Mouse (Mus musculus) thymus, postnatal 0 days (tissue): ENCODE measurements at regions not wholly inside any gene's neighbourhood (a gene's known extent, or its start where the extent isn't known, plus 50 kb on each side); places are given as distances from the start of the nearest gene placed in this dataset.
"Not testable (repeated sequence)": the region's sequence is repeated elsewhere in the genome, so short reads cannot be mapped to it uniquely, and the experiment has no call there.

Experiments used
- DNase-seq: peaks from one replicate; pipeline ENCODE4 v3.0.0-alpha.2; 2015; ENCODE audit warnings: low spot score

DNA sequence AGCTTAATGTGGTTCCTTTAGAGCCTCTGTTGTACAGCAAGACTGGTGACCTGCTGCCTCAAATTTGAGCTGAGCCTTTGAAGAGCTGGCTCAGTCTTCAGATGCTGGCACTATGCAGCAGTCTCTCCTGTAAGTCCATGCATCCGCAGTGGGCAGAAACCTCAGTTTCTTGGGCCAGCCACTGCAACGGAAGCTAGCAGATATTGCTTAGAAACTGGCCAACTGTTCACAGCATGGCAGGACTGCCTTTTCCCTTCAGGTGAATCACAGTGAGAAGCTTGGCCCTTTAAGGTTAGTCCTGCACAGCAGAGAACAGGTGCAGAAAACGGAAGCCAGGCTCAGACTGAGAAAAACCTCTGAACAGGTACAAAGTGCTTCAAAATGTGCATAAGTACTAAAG lies 1976.8 kb upstream of the G6pd2 start:
- no peak for DNase-seq

DNA sequence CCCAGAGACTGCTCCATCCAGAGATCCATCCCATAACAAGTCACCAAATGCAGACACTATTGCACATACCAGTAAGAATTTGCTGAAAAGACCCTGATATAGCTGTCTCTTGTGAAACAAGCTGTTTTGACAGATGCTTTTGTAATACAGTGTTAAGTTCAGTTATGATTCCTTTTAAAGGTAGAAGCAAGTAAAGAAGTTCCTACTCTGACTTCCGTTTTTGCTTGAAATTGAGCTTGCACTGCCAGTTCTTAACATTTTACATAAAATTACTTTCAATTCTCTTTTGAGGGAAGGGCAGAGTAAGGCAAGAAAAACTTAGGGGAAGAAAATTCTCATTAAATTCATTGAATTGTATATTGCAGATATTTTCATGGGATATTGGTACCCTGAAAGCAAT lies 1962.9 kb upstream of the G6pd2 start:
- no peak for DNase-seq

- DNase-seq: no peak
Measured at GRCm38 (mm10) chr5:59847643-59848042, 1961.0 kb upstream of the G6pd2 start.

DNA sequence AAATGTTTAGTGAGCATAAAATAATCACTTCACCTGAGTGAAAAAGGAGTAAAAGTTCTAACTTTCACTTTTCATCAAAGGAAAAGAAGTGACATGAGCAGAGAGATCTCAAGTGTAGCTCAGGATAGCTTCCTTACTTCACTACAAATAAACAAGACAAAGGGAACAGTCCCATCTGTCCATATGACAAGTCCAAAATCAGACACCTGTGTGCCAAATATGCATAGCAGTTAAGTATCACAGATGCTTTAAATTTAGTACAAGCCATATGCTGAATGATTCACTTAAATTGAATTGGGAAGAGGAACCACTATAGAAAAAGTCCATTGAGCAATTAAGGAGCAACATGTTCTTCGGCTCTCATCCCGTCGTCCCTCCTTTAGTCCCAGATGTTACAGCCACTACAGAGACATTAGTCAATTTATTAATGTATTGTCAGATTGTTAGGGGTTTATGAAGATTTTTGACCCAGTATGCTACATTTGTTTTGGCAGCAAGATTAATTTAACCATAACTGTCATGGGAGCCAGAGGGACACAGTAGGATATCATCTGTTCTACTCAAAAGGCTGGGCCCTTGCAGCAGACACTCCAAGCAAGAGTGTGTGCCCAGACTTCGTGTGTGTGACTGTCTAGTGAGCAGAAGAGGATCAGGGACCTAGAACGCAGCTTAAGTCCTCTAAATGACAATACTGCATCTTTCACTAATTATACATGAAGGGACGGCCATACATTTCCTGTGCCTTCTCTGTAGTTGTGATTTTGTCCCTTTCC lies 1914.5 kb upstream of the G6pd2 start:
- no peak for DNase-seq

DNA sequence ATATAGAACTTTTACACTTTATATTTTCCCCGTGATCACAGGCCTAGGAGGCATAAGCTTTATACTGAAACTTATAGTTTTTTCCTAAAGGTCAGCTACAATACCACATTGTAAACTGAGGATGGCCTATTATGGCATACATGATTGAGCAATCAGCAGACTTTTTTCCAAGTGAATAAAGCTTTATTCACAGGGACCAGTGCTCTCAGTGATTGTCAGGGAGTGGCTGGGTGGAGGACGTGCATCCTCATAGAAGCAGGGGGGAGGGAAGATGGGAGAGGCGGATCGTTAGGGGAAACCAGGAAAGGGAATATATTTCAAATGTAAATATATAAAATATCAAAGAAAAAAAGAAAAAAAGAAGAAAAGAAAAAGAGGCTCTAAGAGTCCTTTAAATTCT lies 1886.7 kb upstream of the G6pd2 start:
- no peak for DNase-seq

- DNase-seq: no peak
Measured at GRCm38 (mm10) chr5:59940861-59941260, 1867.8 kb upstream of the G6pd2 start.

DNA sequence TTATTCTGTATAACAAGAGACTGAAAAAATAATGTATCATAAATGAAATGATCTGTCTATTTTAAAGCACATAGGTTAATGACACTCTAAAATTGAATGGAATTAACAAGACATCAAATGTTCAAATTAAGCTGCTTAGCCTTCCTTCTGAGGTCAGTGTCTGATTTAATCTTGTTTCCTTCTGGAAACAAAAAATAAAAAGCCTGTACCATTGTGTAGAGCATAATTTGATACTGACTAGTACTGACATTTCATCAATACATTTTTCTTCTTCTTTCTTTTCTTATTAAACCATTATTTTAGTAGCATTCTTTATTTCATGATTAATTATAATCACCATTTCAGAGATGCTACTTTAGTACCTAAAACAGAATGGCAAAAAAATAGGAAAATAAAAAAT lies 1862.9 kb upstream of the G6pd2 start:
- DNase-seq: no peak

DNA sequence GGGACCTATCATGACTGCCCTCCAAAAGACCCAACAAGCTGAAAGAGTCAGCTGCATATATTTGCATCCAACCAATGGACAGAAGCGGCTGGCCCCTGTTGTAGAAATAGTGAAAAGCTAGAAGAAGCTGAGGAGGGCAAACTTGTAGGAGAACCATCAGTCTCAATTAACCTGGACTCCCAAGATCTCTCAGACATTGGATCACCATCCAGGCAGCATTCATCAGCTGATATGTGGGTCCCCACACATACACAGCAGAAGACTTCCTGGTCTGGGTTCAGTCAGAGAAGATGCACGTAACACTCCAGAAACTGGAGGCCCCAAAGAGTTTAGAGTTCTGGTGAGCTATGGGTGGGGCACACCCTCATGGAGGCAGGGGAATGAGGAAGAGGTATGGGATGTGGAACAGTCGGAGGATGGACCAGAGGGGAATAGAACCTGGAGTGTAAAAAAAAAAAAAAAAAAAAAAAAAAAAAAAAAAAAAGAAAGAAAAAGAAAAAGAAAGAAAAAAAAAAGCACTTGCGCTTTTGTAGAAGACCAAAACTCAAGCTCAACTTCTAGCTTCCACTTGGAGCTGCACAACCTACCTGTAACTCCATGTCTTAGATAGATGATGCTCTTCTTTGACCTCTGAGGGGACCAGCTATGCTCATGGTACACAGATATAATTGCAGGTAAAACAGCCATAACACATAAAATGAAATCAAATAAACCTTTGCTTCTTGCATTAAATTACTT lies 1860.6 kb upstream of the G6pd2 start:
- no peak for DNase-seq

- DNase-seq: not testable (repeated sequence)
Measured at GRCm38 (mm10) chr5:59956240-59956639, 1852.4 kb upstream of the G6pd2 start.

DNA sequence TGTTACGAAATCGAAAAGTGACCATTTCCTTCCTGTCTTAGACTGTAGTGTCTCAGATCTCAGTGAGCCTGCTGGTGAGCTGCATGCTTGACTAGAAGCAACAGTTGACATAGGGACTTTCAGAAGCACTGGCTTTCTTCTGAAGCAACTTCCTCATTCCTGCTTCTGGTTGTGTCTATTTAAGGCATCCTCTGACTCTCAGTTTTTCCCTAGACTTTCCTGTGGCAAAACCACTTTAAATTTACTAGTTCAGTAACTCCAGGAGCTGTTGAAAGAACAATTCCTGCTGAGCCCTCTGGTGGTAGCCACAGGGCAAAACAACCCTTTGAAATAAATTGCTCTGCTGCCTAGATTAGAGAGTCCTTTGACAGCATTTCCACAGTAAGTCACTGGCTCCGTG lies 1811.9 kb upstream of the G6pd2 start:
- peak; percentile 1 for DNase-seq

DNA sequence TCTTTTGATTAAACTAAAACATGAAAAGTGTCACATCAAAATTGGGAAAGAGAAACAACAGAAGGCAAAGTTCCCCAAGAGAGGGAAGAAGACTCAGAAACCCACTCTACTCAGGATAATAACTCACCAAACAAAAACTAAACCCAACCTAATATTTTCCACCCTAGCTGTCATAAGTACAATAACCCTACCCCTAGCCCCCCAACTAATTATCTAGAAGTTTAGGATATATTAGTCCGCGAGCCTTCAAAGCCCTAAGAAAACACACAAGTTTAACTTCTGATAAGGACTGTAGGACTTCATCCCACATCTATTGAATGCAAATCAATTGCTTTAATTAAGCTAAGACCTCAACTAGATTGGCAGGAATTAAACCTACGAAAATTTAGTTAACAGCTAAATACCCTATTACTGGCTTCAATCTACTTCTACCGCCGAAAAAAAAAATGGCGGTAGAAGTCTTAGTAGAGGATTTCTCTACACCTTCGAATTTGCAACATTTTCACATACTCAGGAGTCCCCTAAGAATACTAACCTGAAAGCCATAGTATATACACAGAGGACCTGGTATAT lies 1765.9 kb upstream of the G6pd2 start:
- not testable (repeated sequence) for DNase-seq

DNA sequence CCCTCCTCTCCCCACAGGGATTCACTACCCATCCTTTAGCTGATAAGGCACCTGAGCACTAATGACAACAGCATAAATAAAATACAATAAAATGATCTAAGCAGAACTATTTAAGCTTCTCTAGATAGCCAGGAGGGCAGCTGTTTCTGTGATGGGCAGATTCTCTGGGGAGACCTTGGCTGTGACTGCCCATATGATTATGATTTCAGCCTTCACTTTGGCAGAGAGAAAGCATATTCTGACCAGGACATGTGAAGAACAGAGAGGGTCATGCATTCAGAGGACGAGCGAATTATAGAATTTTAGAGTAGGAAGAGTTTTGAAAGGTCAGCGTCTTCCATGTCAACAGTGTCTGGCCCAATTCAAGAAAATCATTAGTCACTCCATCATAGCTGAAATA lies 1759.6 kb upstream of the G6pd2 start:
- no peak for DNase-seq

- no peak for DNase-seq
Measured at GRCm38 (mm10) chr5:60061178-60061577, 1747.4 kb upstream of the G6pd2 start.
